Mouse (Mus musculus): ENCODE measurements at regions not wholly inside any gene's neighbourhood (a gene's known extent, or its start where the extent isn't known, plus 50 kb on each side); places are given as distances from the start of the nearest gene placed in this dataset.

DNA sequence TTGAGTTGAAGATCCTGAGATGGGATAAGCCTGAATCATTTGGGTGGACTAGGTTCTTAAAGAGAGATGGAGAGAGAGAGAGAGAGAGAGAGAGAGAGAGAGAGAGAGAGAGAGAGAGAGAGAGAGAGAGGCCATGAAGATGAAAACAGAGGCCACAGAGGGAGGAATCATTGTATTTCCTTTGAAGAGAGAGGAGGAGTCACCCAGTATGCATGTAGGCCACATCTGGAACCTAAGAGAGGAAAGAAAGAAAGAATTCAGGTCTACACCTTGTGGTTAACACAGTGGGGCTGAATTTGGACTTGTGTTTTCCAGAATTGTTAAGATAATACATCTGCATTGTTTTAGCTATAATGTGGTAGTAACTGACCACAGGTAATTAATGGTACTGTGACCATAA, 92.2 kb downstream of the Ptger2 start:
- peaks cover 5 to 11% of the 10 kb centered on the region in 2 experiments; a peak in 3 of 4 replicates for H3K4me1 ChIP-seq (ENCODE audit: control insufficient read depth in 1 of 2, insufficient read depth in 2 of 2, low read length in 2 of 2)
- H3K4me3 ChIP-seq (ENCODE audit: control insufficient read depth in 1 of 2, insufficient read depth in 1 of 2, low read depth in 2 of 2, low read length in 2 of 2): no peak overlapping the region
- H3K36me3 ChIP-seq (ENCODE audit: control insufficient read depth in 1 of 2, insufficient read depth in 2 of 2, low read length in 2 of 2): peaks cover 0 to 11% of the 10 kb centered on the region in 2 experiments; a peak in 2 of 4 replicates

DNA sequence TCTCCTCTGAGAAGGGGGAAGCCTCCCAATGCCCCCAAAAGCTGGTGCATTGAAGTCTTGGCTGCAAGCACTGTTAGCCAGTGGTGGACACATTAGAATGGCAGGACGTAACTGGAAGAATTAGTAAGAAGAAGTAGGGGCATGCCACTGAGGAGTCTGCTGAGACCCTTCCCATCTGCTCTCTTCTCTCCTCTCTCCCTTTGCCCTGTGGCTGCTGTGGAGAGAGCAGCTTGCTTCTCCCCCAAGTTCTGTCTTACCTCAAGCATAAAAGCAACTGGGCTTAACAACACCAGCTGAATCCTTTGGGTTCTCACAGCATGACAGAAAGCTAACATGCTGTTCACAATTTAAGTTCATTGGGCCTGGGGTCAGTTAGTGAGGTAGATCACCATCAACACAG, 95.1 kb downstream of the Ptger2 start:
- Histone ChIP-seq H3K4me1 (ENCODE audit: control insufficient read depth in 1 of 2, insufficient read depth in 2 of 2, low read length in 2 of 2) (peaks cover 5 to 11% of the 10 kb centered on the region in 2 experiments; a peak in 3 of 4 replicates), H3K79me2 (ENCODE audit: control insufficient read depth, insufficient read depth, low read length, poor library complexity) (no peaks in the 10 kb centered on the region)
- no peak for DNase-seq (ENCODE audit: low read depth, low spot score)

More for the DNA sequence above, 92.2 kb downstream of the Ptger2 start:
- Histone ChIP-seq H3K27me3 (ENCODE audit: control insufficient read depth in 1 of 2, insufficient read depth in 2 of 2, low read length in 2 of 2) (no peaks in the 10 kb centered on the region), H3K9me3 (replicated peaks; ENCODE audit: insufficient read depth, low read length) (no peaks in the 10 kb centered on the region), H3K27ac (ENCODE audit: control insufficient read depth, low read depth, low read length) (peak overlapping the region; percentile 39), H3K9ac (ENCODE audit: control insufficient read depth, low read depth, low read length, poor library complexity, severe bottlenecking) (no peak overlapping the region), H3K79me2 (ENCODE audit: control insufficient read depth, insufficient read depth, low read length, poor library complexity) (no peaks in the 10 kb centered on the region)
- TF ChIP-seq ETS1 (IDR thresholded peaks at IDR 0.05; ENCODE audit: low read depth, low read length) (0 out of 2 replicates have a peak, but pooled peaks have one; percentile 2), MYB (IDR thresholded peaks at IDR 0.05; ENCODE audit: low read depth, low read length) (no peak)
- DNase-seq (ENCODE audit: low read depth, low spot score): no peak

More for the DNA sequence above, 95.1 kb downstream of the Ptger2 start:
- H3K36me3 ChIP-seq (ENCODE audit: control insufficient read depth in 1 of 2, insufficient read depth in 2 of 2, low read length in 2 of 2): peaks cover 0 to 14% of the 10 kb centered on the region in 2 experiments; a peak in 2 of 4 replicates
- no peak overlapping the region for H3K9ac ChIP-seq (ENCODE audit: control insufficient read depth, low read depth, low read length, poor library complexity, severe bottlenecking)
- H3K9me3 ChIP-seq (replicated peaks; ENCODE audit: insufficient read depth, low read length): no peaks in the 10 kb centered on the region
- no peak overlapping the region for H3K27ac ChIP-seq (ENCODE audit: control insufficient read depth, low read depth, low read length)
- no peak overlapping the region for H3K4me3 ChIP-seq (ENCODE audit: control insufficient read depth in 1 of 2, insufficient read depth in 1 of 2, low read depth in 2 of 2, low read length in 2 of 2)
- no peaks in the 10 kb centered on the region for H3K27me3 ChIP-seq (ENCODE audit: control insufficient read depth in 1 of 2, insufficient read depth in 2 of 2, low read length in 2 of 2)
- no peak for TF ChIP-seq ZKSCAN1 (IDR thresholded peaks at IDR 0.05; ENCODE audit: low read depth, low read length)
- no peak for TF ChIP-seq SIN3A (IDR thresholded peaks at IDR 0.05; ENCODE audit: low read length)
- no peak for TF ChIP-seq ETS1 (IDR thresholded peaks at IDR 0.05; ENCODE audit: low read depth, low read length)
- TF ChIP-seq GATA1 (IDR thresholded peaks at IDR 0.05; ENCODE audit: low read depth, low read length): no peak
- TF ChIP-seq MAZ (IDR thresholded peaks at IDR 0.05; ENCODE audit: low read depth, low read length): no peak
- no peak for TF ChIP-seq BHLHE40 (IDR thresholded peaks at IDR 0.05; ENCODE audit: borderline replicate concordance, low read depth, low read length)
- TF ChIP-seq NRF1 (IDR thresholded peaks at IDR 0.05; ENCODE audit: insufficient read depth, low read depth, low read length, poor library complexity, severe bottlenecking): no peak
- TF ChIP-seq CTCF (IDR thresholded peaks at IDR 0.05 in 2 of 3, conservative IDR thresholded peaks at IDR 0.05 in 1 of 3; ENCODE audit: control insufficient read depth in 1 of 3, insufficient read depth in 1 of 3, low read depth in 2 of 3, low read length in 3 of 3, poor library complexity in 1 of 3, severe bottlenecking in 1 of 3): no peak
- TF ChIP-seq MEF2A (IDR thresholded peaks at IDR 0.05; ENCODE audit: extremely low read depth, insufficient replicate concordance, low read depth, low read length, poor library complexity, severe bottlenecking): no peak
- no peak for TF ChIP-seq NELFE (IDR thresholded peaks at IDR 0.05; ENCODE audit: low read depth, low read length)

All from MEL (cell line).